In the genomic region with DNA sequence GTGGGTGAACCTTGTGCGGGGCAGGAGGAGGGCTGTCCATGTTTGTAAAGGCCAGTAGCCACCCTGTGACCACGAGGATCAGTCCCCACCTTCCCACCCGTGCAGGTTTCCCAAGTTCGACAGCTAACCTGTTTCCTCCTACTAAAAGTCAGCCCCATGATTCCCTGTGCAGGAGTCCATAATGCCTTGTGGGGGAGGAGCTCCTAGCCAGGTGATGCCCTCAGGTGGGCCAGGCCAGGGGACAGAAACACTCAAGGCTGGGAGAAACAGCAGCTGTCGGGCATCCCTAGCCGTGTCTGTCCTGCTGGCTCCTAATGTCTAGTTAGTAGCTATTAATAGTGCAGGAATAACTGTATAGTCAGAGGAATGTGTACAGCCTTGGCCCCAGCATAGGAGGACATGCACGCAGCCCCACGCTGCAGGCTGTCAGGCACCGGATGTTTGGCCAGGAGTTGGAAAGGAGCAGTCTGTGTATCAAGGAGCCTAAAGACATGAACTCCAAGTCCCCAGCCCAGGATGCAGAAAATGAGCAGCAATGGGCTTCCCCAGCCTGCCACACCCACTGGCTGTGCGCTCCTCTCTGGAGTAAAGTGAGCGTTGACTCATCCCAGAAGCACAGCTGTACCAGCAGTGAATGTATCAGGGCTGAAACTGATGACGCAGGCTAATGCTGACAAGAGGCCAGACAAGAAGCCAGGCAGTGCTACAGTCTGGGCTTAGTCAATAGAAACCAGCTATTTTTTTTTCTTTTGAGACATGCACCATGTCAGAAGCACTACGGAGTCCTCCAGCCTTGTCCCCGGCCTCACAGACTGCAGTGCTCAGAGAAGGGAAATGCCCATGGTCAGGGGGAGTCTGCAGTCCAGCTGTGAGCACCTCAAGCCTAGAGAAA, we compare ENCODE assay signal across 8 mouse cellular contexts.
DNase-seq lines count a peak whose midpoint lies in the region; ATAC-seq and TF ChIP-seq lines count a peak whose summit lies in the region.

No protein-coding gene starts in this region.

- no peak for TF ChIP-seq CTCF in cerebellum, adult 2 months (IDR thresholded peaks at IDR 0.05; ENCODE audit: borderline replicate concordance, insufficient read depth, low read depth, low read length)
- TF ChIP-seq CTCF in liver, postnatal 0 days (IDR thresholded peaks at IDR 0.05; ENCODE audit: low read depth): no peak

- 70% methylated on average over 14 of the region's 14 CpGs for WGBS in cerebellum, adult 2 months
- WGBS in midbrain, embryonic 13.5 days: 89% methylated on average over 14 of the region's 14 CpGs
- WGBS in midbrain, embryonic 10.5 days: 92% methylated on average over 14 of the region's 14 CpGs
- WGBS in heart, embryonic 13.5 days: 43% methylated on average over 14 of the region's 14 CpGs
- WGBS in stomach, embryonic 15.5 days: 67% methylated on average over 14 of the region's 14 CpGs
- WGBS in liver, postnatal 0 days (ENCODE audit: insufficient replicate concordance): 77% methylated on average over 14 of the region's 14 CpGs

- no peak for ATAC-seq in midbrain, embryonic 13.5 days
- peak; percentile 19; the same call in 1 of the 2 replicates for ATAC-seq in heart, embryonic 13.5 days (ENCODE audit: extremely low read depth, insufficient number of reproducible peaks, low FRiP score, low TSS enrichment)
- ATAC-seq in stomach, embryonic 15.5 days (ENCODE audit: insufficient read depth, low FRiP score, low read depth): peak; percentile 73
- ATAC-seq in granulocyte monocyte progenitor cell, adult 5-6 weeks (replicated peaks; ENCODE audit: poor library complexity, severe bottlenecking): no peak
- ATAC-seq in liver, postnatal 0 days: no peak

- H3K27ac ChIP-seq in cerebellum, adult 2 months (ENCODE audit: insufficient read depth, low read length): 0 out of 2 replicates have a peak overlapping the region, but pooled peaks have one; percentile 13
- peak overlapping the region; percentile 47; the same call in 1 of the 2 replicates for H3K27ac ChIP-seq in midbrain, embryonic 13.5 days
- H3K27ac ChIP-seq in midbrain, embryonic 10.5 days (replicated peaks): no peak overlapping the region
- peak overlapping the region; percentile 86 for H3K27ac ChIP-seq in heart, embryonic 13.5 days (replicated peaks)
- peak overlapping the region; percentile 65 for H3K27ac ChIP-seq in stomach, embryonic 15.5 days
- no peak overlapping the region for H3K27ac ChIP-seq in liver, postnatal 0 days (ENCODE audit: low read depth)

- H3K27me3 ChIP-seq in cerebellum, adult 2 months (ENCODE audit: control insufficient read depth, insufficient read depth, low read length): no peaks in the 10 kb centered on the region
- H3K27me3 ChIP-seq in midbrain, embryonic 13.5 days: no peaks in the 10 kb centered on the region
- no peaks in the 10 kb centered on the region for H3K27me3 ChIP-seq in midbrain, embryonic 10.5 days (ENCODE audit: low read depth, poor library complexity, severe bottlenecking)
- no peaks in the 10 kb centered on the region for H3K27me3 ChIP-seq in heart, embryonic 13.5 days (replicated peaks)
- H3K27me3 ChIP-seq in stomach, embryonic 15.5 days (replicated peaks): no peaks in the 10 kb centered on the region
- H3K27me3 ChIP-seq in liver, postnatal 0 days (ENCODE audit: insufficient read depth, low read length): no peaks in the 10 kb centered on the region

- peaks cover 18% of the 10 kb centered on the region for H3K4me1 ChIP-seq in cerebellum, adult 2 months (ENCODE audit: control insufficient read depth, insufficient read depth, low read length)
- H3K4me1 ChIP-seq in midbrain, embryonic 13.5 days (replicated peaks): peaks cover 4% of the 10 kb centered on the region; the same call in 1 of the 2 replicates
- peaks cover 15% of the 10 kb centered on the region for H3K4me1 ChIP-seq in midbrain, embryonic 10.5 days
- H3K4me1 ChIP-seq in heart, embryonic 13.5 days: peaks cover 68% of the 10 kb centered on the region
- peaks cover 9% of the 10 kb centered on the region for H3K4me1 ChIP-seq in stomach, embryonic 15.5 days
- no peaks in the 10 kb centered on the region for H3K4me1 ChIP-seq in liver, postnatal 0 days (ENCODE audit: insufficient read depth)

- TF ChIP-seq POLR2A in cerebellum, adult 2 months (IDR thresholded peaks at IDR 0.05; ENCODE audit: borderline replicate concordance, insufficient read depth, low read length): no peak

- DNase-seq in cerebellum, adult 2 months: peak; percentile 16 to 30
- no peak for DNase-seq in cerebellum, adult 18-20 months
- no peak for DNase-seq in midbrain, embryonic 10.5 days (ENCODE audit: low spot score)
- no peak for DNase-seq in liver, postnatal 0 days

- no peak for TF ChIP-seq EP300 in liver, postnatal 0 days (IDR thresholded peaks at IDR 0.05; ENCODE audit: low read depth)

- H3K4me2 ChIP-seq in midbrain, embryonic 13.5 days (replicated peaks): no peak overlapping the region
- peak overlapping the region; percentile 20; the same call in 1 of the 2 replicates for H3K4me2 ChIP-seq in heart, embryonic 13.5 days
- no peak overlapping the region for H3K4me2 ChIP-seq in stomach, embryonic 15.5 days
- no peak overlapping the region for H3K4me2 ChIP-seq in liver, postnatal 0 days (ENCODE audit: low read depth, low read length)

- H3K9me3 ChIP-seq in midbrain, embryonic 13.5 days: no peaks in the 10 kb centered on the region
- no peaks in the 10 kb centered on the region for H3K9me3 ChIP-seq in midbrain, embryonic 10.5 days (replicated peaks)
- no peaks in the 10 kb centered on the region for H3K9me3 ChIP-seq in heart, embryonic 13.5 days
- H3K9me3 ChIP-seq in stomach, embryonic 15.5 days: no peaks in the 10 kb centered on the region
- no peaks in the 10 kb centered on the region for H3K9me3 ChIP-seq in liver, postnatal 0 days (ENCODE audit: low read length)

- peaks cover 39% of the 10 kb centered on the region for H3K36me3 ChIP-seq in midbrain, embryonic 13.5 days
- H3K36me3 ChIP-seq in midbrain, embryonic 10.5 days: peaks cover 62% of the 10 kb centered on the region
- H3K36me3 ChIP-seq in heart, embryonic 13.5 days: peaks cover 59% of the 10 kb centered on the region
- peaks cover 20% of the 10 kb centered on the region for H3K36me3 ChIP-seq in stomach, embryonic 15.5 days
- peaks cover 32% of the 10 kb centered on the region for H3K36me3 ChIP-seq in liver, postnatal 0 days (replicated peaks; ENCODE audit: insufficient read depth, low read length)

- no peak overlapping the region for H3K4me3 ChIP-seq in cerebellum, adult 2 months (replicated peaks; ENCODE audit: insufficient read depth, low read depth, low read length)
- no peak overlapping the region for H3K4me3 ChIP-seq in midbrain, embryonic 13.5 days (replicated peaks)
- H3K4me3 ChIP-seq in midbrain, embryonic 10.5 days: no peak overlapping the region
- no peak overlapping the region for H3K4me3 ChIP-seq in heart, embryonic 13.5 days
- no peak overlapping the region for H3K4me3 ChIP-seq in stomach, embryonic 15.5 days (replicated peaks)
- H3K4me3 ChIP-seq in liver, postnatal 0 days (ENCODE audit: low read depth, low read length): no peak overlapping the region

- H3K9ac ChIP-seq in midbrain, embryonic 13.5 days (replicated peaks): no peak overlapping the region
- H3K9ac ChIP-seq in heart, embryonic 13.5 days: peak overlapping the region; percentile 42
- no peak overlapping the region for H3K9ac ChIP-seq in stomach, embryonic 15.5 days
- H3K9ac ChIP-seq in liver, postnatal 0 days (replicated peaks): no peak overlapping the region

Comparison
In these comparisons a context has a peak if more than half of its experiments do, and no peak if none do; other contexts are left out.
1. DNase-seq: peak in cerebellum, adult 2 months (2 of 2); none in cerebellum, adult 18-20 months (0 of 2), midbrain, embryonic 10.5 days (single experiment) and liver, postnatal 0 days (single experiment).
2. H3K27ac ChIP-seq: peak in cerebellum, adult 2 months (single experiment), midbrain, embryonic 13.5 days (single experiment), heart, embryonic 13.5 days (single experiment) and stomach, embryonic 15.5 days (single experiment); none in midbrain, embryonic 10.5 days (single experiment) and liver, postnatal 0 days (single experiment).
3. ATAC-seq: peak in heart, embryonic 13.5 days (single experiment) and stomach, embryonic 15.5 days (single experiment); none in midbrain, embryonic 13.5 days (single experiment), granulocyte monocyte progenitor cell, adult 5-6 weeks (single experiment) and liver, postnatal 0 days (single experiment).